Mouse (Mus musculus): ENCODE measurements around the gene Triobp.
"Not testable (repeated sequence)": the region's sequence is repeated elsewhere in the genome, so short reads cannot be mapped to it uniquely, and the experiment has no call there.

The Triobp gene

DNA sequence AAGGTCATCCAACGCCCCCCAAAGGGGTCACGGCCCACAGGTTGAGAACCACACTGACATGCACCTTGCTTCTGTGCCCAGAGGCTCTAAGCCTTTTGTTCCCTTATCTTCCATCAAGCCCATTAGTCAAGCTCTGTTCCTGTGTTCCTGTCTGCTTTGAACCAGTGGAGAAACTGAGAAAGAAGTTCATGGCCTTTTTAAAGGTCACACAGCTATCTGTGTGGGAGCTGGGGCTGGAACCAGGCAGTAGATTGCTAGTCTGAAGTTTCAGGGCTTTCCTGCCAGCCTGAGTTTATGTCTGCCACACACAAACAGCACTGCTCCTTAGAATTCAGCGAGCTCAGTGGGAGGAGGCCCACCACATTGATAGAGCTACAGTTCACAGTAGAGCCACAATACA is 55.6 kb downstream of the Triobp start:
- no peak for DNase-seq

GRCm38 (mm10) chr15:79005581-79005980 is 58.1 kb downstream of the Triobp start:
- DNase-seq = no peak

GRCm38 (mm10) chr15:79006638-79007037 is 59.1 kb downstream of the Triobp start:
- DNase-seq = no peak

DNA sequence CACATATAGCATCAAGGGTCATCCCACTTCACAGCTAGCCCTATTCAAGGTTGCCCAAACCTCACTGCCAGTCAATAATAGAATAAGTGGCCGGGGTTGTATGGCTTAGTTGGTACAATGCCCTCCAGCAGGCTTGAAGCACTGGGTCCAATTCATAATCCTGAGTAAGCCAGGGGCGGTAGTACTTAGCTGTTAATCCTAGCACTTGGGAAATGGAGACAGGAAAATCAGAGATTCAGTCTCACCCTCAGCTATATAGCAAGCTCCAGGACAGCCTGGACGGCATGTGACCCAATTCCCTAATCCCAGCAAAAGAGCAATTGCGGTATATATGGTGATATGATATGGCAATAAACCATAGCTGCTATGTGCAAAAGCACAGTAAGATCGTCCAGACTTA is 59.5 kb downstream of the Triobp start:
- no peak for DNase-seq

DNA sequence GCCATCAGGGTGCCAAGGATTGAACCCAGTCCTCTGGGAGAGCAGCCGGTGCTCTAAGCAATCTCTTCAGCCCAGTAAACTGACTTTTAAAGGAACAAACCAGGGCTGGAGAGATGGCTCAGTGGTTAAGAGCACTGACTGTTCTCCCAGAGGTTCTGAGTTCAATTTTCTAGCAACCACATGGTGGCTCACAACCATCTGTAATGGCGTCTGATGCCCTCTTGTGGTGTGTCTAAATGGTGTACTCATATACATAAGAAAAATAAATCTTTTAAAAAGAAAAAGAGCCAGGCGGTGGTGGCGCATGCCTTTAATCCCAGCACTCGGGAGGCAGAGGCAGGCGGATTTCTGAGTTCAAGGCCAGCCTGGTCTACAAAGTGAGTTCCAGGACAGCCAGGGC is 60.3 kb downstream of the Triobp start:
- DNase-seq = not testable (repeated sequence)

DNA sequence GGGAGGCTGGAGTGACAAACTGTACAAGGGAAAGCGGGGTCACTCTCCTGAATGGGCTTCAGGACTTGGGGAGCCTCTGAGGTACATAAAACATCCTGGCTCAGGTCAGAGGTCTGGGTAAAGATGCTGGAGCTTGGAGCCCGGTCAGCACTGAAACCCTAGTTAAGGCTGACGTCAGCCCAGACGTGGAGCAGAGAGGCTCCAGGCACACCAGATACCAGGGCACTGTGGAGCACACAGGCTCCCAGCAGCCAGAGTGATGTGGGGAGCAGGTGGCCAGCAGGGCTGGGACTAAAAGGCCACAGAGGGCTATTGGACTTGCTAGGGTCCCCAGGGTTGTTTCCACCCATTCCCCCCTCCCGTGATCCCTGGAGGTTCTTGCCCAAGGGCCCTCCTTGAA is 62.2 kb downstream of the Triobp start:
- no peak for DNase-seq

DNA sequence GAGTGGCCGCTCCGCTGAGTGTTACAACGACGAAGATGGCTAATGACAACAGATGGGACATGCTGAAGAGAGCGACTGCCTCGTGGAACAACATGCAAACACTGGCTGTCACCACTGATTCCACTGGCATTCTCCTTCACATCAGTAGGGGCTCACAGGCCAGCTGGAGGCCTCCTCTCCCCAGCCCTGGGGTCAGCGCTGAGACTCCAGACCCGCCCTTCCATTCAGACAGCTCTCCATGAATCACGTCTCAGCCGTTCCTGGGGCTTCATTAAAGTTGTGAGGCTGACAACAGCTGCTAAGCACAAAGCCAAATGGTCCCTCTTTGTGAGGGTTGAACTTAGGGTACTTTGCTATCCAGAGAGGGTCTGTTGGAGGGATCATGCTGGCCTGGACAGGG is 64.0 kb downstream of the Triobp start:
- DNase-seq = no peak

DNA sequence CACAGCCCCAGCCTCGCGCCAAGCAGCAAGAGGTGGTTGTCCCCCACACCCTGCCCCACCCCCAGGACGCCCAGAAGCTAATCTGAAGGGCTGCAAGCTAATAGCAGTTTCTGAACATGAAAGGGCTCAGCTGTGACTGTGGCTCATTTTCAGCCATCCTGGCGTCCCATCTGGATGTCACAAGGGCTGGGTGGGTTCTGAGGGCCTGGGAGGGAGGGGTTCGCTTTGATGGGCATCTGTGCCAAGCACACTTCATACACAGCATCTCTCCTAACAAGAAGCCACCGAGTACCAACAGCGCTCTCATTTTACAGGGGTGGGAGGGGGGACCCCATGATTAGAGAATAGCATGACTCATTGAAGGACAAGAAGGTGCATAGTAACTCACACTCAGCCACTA is 65.9 kb downstream of the Triobp start:
- no peak for DNase-seq

DNA sequence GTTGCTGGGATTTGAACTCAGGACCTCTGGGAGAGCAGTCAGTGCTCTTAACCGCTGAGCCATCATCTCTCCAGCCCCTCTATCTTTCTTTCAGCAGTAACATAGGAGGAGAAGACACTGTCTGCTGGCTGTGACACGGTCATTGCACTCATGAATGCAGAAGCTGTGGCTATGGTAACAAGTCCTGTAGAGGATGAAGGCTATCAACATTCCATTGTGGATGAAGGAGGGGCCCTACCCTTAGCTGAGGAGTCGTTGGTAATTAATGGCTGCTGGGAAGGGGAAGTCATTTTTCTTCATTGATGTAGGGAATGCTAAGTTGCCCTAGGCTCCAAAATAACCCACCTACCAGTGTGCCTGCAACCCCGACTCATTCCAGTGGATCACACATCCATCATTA is 70.7 kb downstream of the Triobp start:
- DNase-seq = no peak

DNA sequence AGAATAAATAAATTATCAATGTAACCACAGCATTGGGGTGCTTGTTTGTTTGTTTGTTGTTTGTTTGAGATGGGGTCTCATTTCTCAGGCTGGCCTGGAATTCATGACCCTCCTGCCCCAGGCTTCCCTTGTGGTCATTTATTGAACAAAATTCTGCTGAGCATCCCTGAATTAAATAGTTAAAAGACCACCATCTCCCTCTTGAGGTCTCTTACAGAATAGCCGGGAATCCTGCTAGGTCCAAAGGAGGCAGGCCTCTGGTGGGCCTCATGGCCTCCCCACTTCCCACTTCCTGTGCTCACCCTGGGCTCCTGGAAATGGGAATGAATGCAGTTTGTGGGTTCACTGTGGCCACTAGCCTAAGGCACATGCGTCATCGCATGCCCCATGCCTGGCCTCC is 71.4 kb downstream of the Triobp start:
- DNase-seq = no peak

DNA sequence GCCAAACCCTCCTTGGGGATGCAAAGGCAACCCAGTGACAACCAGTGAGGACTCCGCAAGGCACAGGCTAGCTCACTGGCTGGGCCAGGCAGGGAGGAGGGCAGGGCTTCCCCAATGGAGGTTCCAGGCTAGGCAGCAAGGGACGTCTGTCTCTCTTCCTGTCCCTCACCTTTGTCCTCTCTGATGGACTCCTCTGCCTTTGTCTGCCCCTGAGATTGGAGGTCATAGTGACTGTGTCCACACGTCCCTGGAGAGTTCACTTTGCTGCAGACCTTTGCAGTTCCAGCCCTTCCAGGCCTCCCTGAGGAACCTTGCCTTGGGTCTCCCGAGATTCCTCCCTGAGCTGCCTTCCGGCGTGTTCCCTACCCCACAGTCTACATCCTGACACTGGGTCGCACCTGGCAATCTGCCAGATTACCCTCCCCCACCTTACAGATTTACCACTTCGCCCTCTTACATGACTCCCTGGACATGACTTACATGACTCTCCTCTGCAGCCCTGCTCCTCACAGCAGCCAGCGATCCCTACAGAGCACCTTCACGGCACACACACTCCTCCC is 75.2 kb downstream of the Triobp start:
- no peak for DNase-seq

- no peak for DNase-seq
These were observed 75.8 kb downstream of the Triobp start for GRCm38 (mm10) chr15:79023366-79023765.

DNA sequence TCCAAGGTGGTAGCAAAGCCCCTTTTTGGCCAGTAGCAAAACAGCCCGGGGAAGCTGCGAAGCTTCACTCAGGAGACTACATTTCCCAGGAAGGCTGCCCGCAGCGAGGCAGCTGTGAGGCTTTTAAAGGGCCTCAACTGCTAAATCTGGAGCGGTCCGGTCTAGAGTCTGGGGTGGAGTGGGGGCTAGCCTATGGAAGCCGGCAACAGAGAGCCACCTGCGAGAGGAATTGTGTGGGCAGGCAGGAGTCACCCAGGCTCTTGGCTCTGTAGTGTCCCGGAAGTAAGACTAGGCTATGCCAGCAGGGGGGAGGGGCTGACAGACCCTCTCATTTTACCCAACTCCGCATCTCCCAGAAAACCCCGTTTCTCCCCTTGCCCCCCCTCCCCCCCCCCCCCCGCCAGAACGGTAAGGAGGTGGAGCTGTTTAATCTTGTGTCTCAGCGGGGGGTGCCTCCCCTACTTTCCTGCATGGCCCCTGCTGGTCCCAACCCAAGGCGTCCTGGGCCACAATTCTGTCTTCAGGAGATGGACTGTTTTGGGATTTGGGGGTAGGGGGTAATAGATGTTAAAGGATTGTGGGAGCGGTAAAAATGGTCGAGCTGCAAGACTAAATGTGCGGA is 78.3 kb downstream of the Triobp start:
- DNase-seq = no peak

DNA sequence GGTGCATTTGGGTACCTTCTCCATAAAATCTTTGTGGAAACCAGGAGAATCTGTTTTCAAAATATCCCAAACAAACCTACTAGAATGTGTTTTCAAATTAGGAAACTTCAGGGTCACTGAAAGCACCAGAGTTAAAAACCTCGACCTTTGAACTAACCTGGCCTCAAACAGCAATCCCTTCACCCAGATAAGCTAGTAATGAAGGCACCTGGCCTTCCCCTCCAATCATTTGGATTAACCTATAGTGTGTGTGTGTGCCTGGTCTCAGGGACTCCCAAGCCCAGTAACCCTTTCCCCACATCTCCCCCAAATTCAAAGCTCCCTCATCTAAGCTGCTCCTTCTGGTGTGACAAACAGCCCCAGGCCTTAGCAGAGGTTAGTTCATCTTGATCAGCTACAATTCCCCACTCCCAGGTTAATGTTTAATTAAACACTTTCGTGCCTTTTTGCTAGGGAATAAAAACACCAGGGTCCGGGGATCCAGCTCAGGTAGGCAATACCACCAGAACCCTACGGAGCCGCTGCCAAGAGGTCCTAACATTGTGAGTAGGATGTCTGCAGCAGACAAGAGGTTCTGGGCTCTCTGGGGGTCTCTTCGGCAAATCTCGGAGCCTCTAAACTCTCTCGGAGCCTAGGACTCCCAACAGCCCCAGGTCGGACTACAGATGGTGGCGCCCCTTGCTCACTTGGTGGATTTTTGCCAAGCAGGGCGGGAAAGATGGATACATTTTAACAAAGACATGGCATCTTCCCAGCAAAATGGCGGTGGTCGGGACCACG is 79.2 kb downstream of the Triobp start:
- DNase-seq = no peak

- DNase-seq = no peak
These were observed 80.0 kb downstream of the Triobp start for GRCm38 (mm10) chr15:79027291-79028205.

- DNase-seq = peak; percentile 93
These were observed 80.8 kb downstream of the Triobp start, which contains the start of gene H1f0 for GRCm38 (mm10) chr15:79028237-79028738. Gene H1f0 (plus strand): TSS chr15:79028450.

- DNase-seq = no peak
These were observed 81.4 kb downstream of the Triobp start for GRCm38 (mm10) chr15:79028823-79029484.

- no peak for DNase-seq
These were observed 82.2 kb downstream of the Triobp start for GRCm38 (mm10) chr15:79029519-79030241.

GRCm38 (mm10) chr15:79030551-79031435 is 83.3 kb downstream of the Triobp start:
- peak; percentile 93 for DNase-seq

- not testable (repeated sequence) for DNase-seq
These were observed 84.4 kb downstream of the Triobp start for GRCm38 (mm10) chr15:79031908-79032307.

DNA sequence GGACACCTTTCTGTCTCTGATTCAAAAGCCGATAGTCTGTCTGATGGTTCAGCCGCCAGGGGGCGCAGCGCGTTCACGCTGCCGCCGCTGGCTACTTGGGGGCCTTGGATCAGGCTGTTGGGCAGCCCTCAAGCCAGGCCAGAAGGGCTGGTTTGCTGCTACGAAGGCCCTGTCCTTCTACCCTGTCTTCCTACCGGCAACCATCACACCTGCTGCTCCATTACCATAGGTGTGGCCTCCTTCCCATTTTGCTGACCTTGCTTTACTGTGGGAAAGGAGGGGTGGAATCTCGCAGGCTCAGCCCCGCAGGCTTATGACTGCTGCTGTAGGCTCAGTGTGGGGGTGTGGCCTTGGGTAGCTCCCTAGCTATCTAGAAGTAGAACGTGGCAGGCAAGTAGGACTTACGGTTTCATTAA is 90.4 kb downstream of the Triobp start:
- DNase-seq = no peak
